Mouse (Mus musculus): ENCODE results near the gene Zcchc14.

Zcchc14 gene

DNA sequence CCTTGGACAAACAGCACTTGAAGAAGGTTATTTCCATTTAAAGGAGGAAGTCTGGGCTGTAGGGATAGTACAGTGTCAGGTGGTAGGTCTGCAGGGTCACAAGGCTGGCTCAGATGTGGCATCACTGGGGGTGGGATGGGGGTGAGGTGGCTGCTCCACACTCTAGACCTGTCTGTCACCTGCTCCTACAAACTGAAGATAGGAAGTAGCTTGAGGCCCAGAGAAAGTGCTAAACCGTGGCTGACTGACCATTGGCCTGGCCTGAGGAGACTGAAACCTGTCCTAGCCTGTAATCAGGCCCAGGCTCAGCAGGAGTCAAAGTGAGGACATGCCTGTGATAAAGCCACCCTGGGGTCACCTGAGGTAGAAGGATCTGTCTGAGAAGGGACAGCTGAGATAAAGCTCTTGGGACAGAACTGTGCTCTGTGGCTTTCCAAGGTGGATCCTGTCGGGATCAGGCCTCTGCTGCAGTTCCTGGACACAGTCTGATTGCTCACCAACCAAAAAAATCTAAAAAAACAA is 63.4 kb downstream of the Zcchc14 start:
- ChIA-PET CTCF (interaction anchor here in 3 of 4 experiments (0.6 to 3.3 kb wide), 5 partner anchors 10 to 1055 kb away, joined by 3 to 44 read pairs (median 21); partner anchors contain the start of gene Fbxo31 (in 2 of the 3)), POLR2A (interaction anchor here in 3 of 4 experiments (0.6 to 12.3 kb wide), 24 partner anchors 8 to 836 kb away, joined by 3 to 234 read pairs (median 8); partner anchors contain the start of genes Fbxo31 (in 3 of the 3) and Zcchc14 (in 1 of the 3))

DNA sequence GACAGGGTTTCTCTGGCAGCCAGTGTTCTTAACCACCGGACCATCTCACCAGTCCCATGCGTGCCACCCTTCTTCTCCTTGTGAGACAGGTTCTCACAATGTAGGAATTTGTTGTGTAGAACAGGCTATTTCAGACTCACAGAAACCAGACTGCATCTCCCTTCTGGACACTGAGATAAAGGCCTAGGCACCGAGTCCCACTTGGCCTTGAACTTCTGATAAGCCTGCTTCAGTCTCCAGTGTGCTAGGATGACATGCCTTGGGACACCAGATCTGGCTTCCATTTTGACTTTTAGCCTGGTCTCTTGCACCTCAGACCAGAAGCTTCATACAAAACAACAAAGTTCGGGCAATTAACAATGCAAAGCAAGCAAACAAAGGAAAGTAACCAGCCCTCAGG is 64.0 kb downstream of the Zcchc14 start:
- CTCF ChIA-PET = interaction anchor here in 2 of 4 experiments (0.6 to 3.3 kb wide), 2 partner anchors 9 to 185 kb away, joined by 6 to 29 read pairs; partner anchors contain the start of gene Fbxo31 (in 1 of the 2)
- POLR2A ChIA-PET = interaction anchor here in 3 of 4 experiments (0.6 to 12.3 kb wide), 12 partner anchors 9 to 837 kb away, joined by 3 to 234 read pairs (median 16); partner anchors contain the start of genes Fbxo31 (in 3 of the 3) and Zcchc14 (in 1 of the 3)

DNA sequence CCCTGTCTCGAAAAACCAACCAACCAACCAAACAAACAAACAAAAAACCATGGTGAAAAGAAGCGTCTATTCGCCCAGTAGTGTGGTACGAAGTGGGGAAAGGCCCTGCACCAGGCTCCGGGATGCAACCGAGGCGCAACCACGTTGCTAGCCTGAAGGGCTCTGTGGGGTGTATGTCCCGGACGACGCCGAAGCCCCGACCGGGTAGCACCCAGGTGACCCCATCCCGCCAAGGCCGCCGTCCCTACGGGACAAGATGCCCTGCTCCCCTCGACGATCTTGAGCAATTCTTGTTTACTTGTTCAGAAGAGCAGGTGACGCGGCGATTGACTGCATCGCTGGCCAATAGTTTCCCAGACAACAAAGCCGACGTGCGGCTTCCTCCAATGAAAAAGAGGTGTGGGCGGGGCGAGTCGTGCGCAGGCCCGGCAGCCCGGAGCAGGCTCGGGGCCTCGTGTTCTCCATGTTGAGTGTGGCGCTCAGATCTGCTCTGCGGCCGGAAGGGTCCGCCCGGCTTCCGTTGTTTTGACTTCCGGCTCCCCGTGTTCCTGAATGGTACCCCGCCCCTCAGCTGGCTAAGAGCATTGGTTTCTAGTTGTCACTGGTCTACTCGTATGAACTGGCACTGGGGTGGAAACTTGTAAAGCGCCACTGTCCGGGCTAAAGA is 67.4 kb downstream of the Zcchc14 start:
- POLR2A ChIA-PET = interaction anchor here in 2 of 4 experiments (0.5 to 3.0 kb wide), 2 partner anchors 8 to 18 kb away, joined by 3 to 16 read pairs; no protein-coding TSS in a partner anchor
- CTCF ChIA-PET = interaction anchor here in 1 of 4 experiments (0.9 kb wide), 1 partner anchor 17 kb away, joined by 3 read pairs; no protein-coding TSS in a partner anchor

DNA sequence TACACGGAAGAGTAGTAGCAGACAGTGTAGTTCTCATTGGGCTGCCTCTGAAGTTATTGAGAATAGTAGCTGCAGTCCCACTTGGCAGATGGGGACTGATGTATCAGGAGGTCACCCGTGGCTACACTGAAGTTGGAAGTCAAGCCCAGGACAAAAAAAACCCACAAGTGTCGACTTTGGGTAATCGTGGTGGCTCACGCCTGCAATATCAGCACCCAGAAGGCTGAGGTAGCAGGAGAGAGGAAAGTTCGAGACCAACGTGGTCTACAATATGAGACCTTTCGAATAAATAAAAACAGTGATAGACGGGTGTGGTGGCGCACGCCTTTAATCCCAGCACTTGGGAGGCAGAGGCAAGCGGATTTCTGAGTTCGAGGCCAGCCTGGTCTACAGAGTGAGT is 68.0 kb downstream of the Zcchc14 start:
- ChIA-PET CTCF (interaction anchor here in 1 of 4 experiments (0.6 kb wide), 1 partner anchor 13 kb away, joined by 4 read pairs; no protein-coding TSS in a partner anchor), POLR2A (interaction anchor here in 3 of 4 experiments (0.5 to 3.0 kb wide), 4 partner anchors 9 to 248 kb away, joined by 3 to 16 read pairs (median 4); no protein-coding TSS in a partner anchor)

DNA sequence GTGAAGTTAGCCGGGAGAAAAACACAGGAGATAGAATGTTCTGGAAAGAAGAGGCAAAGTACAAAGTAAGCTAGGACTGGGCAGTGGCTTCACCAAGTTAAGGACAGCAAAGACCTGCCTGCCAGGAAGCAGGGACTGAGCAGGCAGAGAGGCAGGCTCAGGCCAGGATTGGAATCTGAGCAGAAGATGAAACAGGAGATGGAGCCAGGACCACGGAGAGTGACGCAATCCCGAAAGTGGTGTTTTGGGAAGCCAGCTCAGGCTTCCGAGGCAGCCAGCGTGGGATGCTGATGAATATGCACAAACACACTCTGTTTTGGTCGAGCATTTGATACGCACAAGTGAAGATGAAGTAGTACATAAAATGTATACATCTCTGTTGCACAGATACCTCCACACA is 69.0 kb downstream of the Zcchc14 start:
- POLR2A ChIA-PET = interaction anchor here in 3 of 4 experiments (0.6 to 8.1 kb wide), 10 partner anchors 8 to 1445 kb away, joined by 3 to 167 read pairs (median 4); partner anchors contain the start of gene Map1lc3b (in 1 of the 3)
- CTCF ChIA-PET = interaction anchor here in 1 of 4 experiments (0.5 to 1.0 kb wide), 2 partner anchors 19 to 158 kb away, joined by 3 to 4 read pairs; no protein-coding TSS in a partner anchor

DNA sequence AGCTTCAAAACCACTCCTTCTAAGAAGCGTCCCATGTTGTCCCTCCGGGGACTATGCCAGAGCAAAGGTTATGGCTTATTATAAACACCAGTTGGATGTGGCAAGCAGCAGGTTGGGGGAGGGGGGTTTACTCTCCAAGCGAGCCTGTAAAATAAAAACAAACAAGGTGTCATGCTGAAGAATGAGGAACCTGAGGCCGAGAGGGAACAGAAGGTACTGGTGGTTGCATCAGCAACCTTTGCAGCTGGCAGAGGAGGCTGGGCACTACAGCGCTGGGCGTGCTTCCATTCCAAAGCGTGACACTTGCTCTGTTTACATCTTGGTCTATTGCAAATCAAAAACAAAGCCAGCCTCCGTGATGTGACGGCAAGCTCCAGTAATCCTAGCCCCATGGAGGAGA is 72.2 kb downstream of the Zcchc14 start:
- POLR2A ChIA-PET = interaction anchor here in 3 of 4 experiments (0.6 to 12.5 kb wide), 8 partner anchors 10 to 351 kb away, joined by 3 to 234 read pairs (median 10); partner anchors contain the start of gene Map1lc3b (in 3 of the 3)

DNA sequence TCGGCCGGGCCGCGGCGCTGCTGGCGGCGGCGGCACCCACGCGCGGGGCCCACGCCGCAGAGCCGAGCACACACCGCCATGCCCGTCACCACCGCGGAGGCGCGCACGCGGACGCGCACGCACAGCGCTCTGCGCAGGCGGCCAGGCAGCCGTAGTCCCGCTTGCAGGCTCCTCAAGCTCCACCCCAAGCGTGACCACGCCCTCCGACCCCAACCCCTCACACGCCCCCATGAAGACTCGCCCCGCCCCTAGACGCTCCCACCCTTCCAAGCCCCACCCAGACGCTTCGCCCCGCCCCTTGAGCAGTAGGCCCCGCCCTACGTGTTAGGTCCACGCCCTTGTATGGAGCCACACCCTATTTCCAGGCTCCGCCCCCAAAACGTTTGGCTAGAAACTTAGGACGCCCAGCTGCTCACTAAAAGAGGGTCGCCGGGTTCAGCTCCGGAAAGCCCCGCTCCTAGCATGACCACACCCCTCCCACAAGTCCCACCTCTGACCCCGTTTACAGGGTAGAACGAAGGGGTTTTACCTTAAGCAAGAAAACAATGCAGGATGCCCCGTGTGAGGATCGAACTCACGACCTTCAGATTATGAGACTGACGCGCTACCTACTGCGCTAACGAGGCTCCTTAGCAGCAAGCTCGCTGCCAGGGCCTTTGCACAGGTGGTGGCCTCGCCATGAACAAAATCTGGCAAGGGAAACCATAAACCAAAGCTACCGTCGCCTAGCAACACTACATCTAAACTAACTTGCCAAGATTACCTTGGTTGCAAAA is 73.8 kb downstream of the Zcchc14 start, which contains the start of gene Fbxo31:
Gene Fbxo31, minus strand, starts transcription at position 131 of the 776 bp plus-strand sequence.
- CTCF ChIA-PET = interaction anchor here in 3 of 4 experiments (0.5 to 2.9 kb wide), 21 partner anchors 11 to 1796 kb away, joined by 3 to 29 read pairs (median 4); partner anchors contain the start of gene Map1lc3b (in 2 of the 3)
- POLR2A ChIA-PET = interaction anchor here (0.5 to 12.5 kb wide), 48 partner anchors 8 to 1464 kb away, joined by 3 to 234 read pairs (median 4); partner anchors contain the start of genes Map1lc3b (in 4 of the 4), Zcchc14 (in 2 of the 4), 1700018B08Rik (in 1 of the 4) and 6430548M08Rik (in 1 of the 4)

More for the DNA sequence above, 72.2 kb downstream of the Zcchc14 start:
- CTCF ChIA-PET = interaction anchor here in 1 of 4 experiments (0.6 to 2.9 kb wide), 2 partner anchors 10 to 369 kb away, joined by 3 to 29 read pairs; partner anchors contain the start of gene Map1lc3b

DNA sequence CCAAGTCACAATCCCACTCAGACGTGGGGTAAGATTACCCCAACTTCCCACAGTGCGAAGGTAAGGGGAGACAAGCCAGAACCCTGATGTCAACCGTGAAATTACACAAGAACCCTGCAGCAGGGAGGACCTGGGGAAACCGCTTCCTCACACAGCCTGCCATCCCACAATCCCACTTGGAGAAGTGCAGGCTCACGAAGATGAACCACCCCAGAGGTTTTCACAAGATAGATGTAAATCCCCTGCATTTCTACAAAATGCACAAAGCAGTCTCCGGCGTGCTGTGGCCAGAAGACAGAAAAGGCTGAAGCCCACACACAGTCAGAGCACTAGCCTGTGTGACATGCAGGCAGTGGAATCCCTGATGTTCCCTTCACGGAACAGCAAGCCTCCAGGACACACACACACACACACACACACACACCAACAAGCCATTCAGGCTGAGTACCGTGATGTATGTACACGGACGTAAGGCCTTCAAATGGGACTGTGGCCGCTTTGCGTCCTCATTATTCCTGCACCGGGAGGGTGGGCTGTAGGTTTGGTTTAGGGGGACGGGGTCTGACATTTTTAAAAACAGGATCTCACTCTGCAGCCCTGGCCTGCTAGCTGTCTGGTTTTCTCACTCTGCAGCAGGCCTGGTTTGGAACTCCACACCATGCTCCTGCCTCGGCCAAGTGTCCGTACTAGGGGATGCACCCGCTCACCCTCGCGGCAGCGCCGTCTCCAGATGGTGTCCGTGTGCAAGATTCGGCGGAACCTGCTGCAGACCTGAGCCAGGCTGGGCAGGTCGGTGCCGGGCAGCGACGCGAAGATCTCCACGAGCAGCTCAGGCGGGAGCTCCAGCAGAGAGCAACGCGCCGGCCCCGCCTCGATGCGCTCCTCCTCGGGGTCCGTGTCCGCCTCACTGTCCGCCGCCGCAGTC is 74.7 kb downstream of the Zcchc14 start:
- CTCF ChIA-PET = interaction anchor here in 3 of 4 experiments (0.5 to 2.9 kb wide), 16 partner anchors 12 to 1073 kb away, joined by 3 to 29 read pairs (median 4); partner anchors contain the start of gene Map1lc3b (in 1 of the 3)
- POLR2A ChIA-PET = interaction anchor here (0.7 to 12.5 kb wide), 40 partner anchors 7 to 1464 kb away, joined by 3 to 234 read pairs (median 4); partner anchors contain the start of genes Map1lc3b (in 4 of the 4), Zcchc14 (in 2 of the 4), 1700018B08Rik (in 1 of the 4) and 6430548M08Rik (in 1 of the 4)

DNA sequence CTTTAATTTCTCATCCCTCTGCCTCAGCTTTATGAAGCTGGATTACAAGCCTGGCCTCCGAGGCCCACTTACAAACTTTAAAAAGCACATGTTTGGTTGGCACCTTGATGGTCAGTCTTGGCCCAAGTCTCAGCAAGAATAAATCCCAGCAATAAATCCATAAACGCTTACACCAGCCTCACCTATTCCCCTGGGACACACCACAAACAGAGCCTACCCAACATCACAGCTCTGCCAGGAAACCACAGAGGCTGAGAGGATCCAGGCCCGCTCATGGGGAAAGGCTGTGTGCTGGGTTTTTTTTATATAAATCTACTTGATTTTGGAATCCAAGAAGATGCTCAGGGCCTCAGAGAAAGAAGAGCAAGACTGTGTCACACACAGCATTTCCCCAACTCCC is 77.0 kb downstream of the Zcchc14 start:
- ChIA-PET CTCF (no interaction called here), POLR2A (interaction anchor here in 2 of 4 experiments (1.3 to 12.5 kb wide), 3 partner anchors 14 to 22 kb away, joined by 4 to 234 read pairs (median 11); partner anchors contain the start of gene Map1lc3b (in 2 of the 2))

DNA sequence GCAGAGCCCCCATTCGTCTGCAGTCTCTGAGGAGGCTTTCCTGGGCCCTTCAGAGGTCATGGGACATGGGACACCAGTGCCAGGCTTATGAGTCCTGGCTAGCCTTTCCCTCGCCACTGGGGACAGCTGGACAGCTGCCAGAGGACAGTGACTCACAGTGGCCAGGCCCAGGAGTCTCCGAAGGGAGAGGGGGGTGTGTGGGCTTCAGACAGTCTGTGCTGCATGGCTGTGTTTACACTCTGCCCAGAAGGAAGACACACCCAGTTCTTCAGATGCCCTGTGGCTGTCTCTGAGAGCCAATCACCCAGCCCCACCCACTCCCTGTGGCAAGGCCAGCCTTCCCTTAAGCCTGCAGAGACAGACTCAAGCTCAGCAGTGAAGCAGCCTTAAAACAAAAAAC is 79.4 kb downstream of the Zcchc14 start:
- POLR2A ChIA-PET = interaction anchor here in 3 of 4 experiments (0.6 to 12.5 kb wide), 8 partner anchors 8 to 379 kb away, joined by 3 to 234 read pairs (median 3); partner anchors contain the start of gene Map1lc3b (in 2 of the 3)

DNA sequence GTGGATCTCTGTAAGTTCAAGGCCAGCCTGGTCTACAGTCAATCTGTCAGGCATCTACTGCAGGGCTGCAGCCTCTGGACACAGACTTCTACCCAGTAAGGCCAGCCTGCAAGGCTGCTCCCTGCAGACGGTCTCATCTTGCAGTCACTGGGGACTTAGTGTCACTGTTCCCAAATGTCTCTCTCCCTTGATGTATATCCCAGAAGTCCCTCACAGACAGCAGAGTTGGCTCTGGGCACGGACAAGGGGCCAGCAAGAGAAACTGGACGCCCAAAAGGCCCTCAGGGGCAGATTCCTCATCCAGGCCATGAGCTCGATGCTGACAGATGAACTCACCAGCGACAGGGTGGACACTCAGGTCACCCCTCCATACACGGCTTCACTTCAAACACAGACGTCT is 80.6 kb downstream of the Zcchc14 start:
- CTCF ChIA-PET = interaction anchor here in 3 of 4 experiments (0.5 to 1.3 kb wide), 4 partner anchors 25 to 103 kb away, joined by 3 to 13 read pairs (median 3); no protein-coding TSS in a partner anchor
- POLR2A ChIA-PET = interaction anchor here in 3 of 4 experiments (0.7 to 12.5 kb wide), 4 partner anchors 12 to 243 kb away, joined by 3 to 234 read pairs (median 7); partner anchors contain the start of gene Map1lc3b (in 1 of the 3)

More for the DNA sequence above, 79.4 kb downstream of the Zcchc14 start:
- CTCF ChIA-PET = interaction anchor here in 2 of 4 experiments (0.5 to 1.0 kb wide), 3 partner anchors 14 to 1740 kb away, joined by 3 to 5 read pairs (median 3); no protein-coding TSS in a partner anchor

DNA sequence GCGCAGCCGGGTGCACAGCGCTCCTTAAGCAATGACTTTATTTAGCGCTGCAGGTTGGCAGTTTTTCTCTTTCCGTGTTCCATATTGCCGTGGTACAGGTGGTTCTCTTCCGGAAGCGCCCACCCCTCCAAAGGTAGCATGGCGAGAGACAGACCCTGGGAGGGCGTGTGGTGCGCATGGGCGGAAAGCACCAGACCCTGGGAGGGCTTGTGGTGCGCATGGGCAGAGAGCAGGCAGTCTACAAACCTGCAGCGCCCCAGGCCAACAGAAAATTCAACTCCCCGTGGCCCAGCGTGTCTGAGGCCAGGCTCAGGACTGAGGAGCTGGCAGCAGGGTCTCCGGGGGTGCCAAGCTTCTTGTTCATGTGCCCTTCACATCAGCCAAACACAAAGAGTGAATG is 81.9 kb downstream of the Zcchc14 start:
- ChIA-PET CTCF (interaction anchor here in 2 of 4 experiments (1.1 to 1.3 kb wide), 2 partner anchors 32 to 99 kb away, joined by 3 read pairs; no protein-coding TSS in a partner anchor), POLR2A (interaction anchor here in 3 of 4 experiments (0.9 to 12.5 kb wide), 10 partner anchors 8 to 29 kb away, joined by 3 to 234 read pairs (median 3); partner anchors contain the start of genes Fbxo31 (in 2 of the 3) and Map1lc3b (in 2 of the 3))

DNA sequence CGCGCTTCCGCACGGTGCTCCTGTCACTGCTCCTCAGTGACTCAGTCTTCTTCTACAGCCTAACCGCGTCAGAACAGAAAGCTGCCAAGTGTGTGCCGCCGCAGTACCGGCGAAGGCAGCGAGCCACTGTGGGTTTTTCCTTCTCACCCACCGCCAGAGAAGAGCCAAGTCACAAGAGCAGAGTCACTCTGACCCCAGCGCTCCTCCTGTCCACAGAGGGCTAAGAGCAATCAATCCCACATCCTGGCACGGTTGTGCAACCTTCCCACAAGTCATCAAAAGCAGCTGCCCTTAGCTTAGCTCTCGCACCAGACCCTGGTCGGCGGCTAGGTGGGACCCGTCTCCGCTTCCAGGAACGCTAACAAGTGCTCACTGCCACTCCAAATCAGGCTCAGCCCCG is 82.4 kb downstream of the Zcchc14 start:
- POLR2A ChIA-PET = interaction anchor here in 3 of 4 experiments (0.6 to 12.5 kb wide), 11 partner anchors 9 to 246 kb away, joined by 3 to 234 read pairs (median 3); partner anchors contain the start of genes Fbxo31 (in 2 of the 3) and Map1lc3b (in 2 of the 3)
- CTCF ChIA-PET = interaction anchor here in 1 of 4 experiments (1.3 kb wide), 1 partner anchor 32 kb away, joined by 3 read pairs; no protein-coding TSS in a partner anchor

DNA sequence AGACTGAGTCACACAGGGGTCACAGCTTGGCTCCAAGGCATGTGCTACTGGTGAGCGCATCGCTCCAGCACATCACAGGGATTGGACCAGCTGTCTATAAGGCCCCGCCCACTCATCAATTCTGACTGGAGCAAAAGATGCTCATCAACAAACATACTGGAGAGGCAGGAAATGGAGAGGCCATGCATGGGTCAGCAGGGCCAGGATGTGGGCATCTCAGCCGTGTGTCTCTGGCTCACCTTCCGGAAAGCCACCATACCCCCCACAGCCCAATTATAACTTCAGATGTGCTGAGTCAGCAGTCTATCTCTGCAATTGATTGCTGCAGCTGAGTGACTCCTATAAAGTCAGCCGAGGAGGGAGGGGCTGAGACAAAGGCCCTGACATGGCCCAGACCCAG is 84.4 kb downstream of the Zcchc14 start:
- ChIA-PET POLR2A (interaction anchor here in 3 of 4 experiments (0.5 to 6.7 kb wide), 9 partner anchors 11 to 235 kb away, joined by 3 to 36 read pairs (median 8); partner anchors contain the start of genes Fbxo31 (in 2 of the 3) and Map1lc3b (in 2 of the 3)), CTCF (interaction anchor here in 1 of 4 experiments (0.5 to 0.6 kb wide), 2 partner anchors 36 to 96 kb away, joined by 3 to 8 read pairs; no protein-coding TSS in a partner anchor)

DNA sequence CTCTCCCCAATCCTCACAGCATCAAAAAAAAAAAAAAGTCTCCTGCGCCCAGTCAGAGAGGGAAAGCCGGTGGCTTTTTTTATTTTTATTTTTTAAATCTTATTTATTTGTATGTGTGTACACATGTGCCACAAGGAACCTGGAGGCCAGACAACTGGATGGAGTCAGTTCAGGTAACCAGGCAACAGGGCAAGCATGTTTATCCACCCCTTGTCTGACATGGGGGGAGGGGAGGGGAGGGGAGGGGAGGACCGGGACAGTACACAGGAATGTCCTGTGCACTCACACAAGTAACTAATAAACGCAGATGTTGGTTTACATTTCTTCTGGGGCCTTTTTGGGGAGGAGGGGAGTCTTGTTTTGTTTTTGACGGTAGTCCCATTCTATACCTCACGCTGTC is 89.0 kb downstream of the Zcchc14 start:
- POLR2A ChIA-PET = interaction anchor here in 3 of 4 experiments (0.6 to 6.7 kb wide), 5 partner anchors 13 to 44 kb away, joined by 3 to 36 read pairs (median 7); partner anchors contain the start of genes Map1lc3b (in 2 of the 3) and Fbxo31 (in 1 of the 3)
- CTCF ChIA-PET = interaction anchor here in 1 of 4 experiments (0.6 to 0.7 kb wide), 2 partner anchors 215 to 361 kb away, joined by 3 to 5 read pairs; no protein-coding TSS in a partner anchor

Data from embryonic stem cell, embryonic (primary cell).